Mouse (Mus musculus): ENCODE data around the gene Plin3. TPM values are rescaled to one million over a fixed set of nuclear protein-coding genes. Genes with fewer than 3 reads are reported as not detected.

Gene Plin3
- total and polyA plus RNA-seq, 3 experiments: 6.6 to 13.1 TPM; not detected in 1

DNA sequence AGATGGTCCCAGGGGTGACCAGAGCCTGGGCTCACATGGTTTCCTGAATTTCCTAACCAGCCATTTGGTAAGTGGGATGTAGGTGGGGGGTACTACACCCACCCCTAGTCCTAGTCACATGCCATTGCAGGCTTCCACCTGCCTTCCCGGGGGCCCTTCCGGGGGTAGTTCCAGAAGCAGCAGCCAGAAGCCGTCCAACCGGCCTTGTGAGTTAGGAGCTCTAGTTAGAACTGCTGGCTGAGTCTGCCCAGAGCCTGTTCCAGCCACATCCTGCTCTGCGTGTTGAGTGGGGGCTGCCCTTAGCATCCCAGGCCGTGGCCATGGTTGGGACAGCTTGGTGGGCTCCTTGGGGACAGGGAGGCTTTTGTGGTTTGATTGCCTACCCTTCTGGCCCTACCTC lies 15.4 kb upstream of the Plin3 start:
- H3K4me1 ChIP-seq (ENCODE audit: control insufficient read depth in 1 of 2, insufficient read depth in 2 of 2, low read length in 2 of 2): peaks cover 0 to 9% of the 10 kb centered on the region in 2 experiments; a peak in 1 of 4 replicates

DNA sequence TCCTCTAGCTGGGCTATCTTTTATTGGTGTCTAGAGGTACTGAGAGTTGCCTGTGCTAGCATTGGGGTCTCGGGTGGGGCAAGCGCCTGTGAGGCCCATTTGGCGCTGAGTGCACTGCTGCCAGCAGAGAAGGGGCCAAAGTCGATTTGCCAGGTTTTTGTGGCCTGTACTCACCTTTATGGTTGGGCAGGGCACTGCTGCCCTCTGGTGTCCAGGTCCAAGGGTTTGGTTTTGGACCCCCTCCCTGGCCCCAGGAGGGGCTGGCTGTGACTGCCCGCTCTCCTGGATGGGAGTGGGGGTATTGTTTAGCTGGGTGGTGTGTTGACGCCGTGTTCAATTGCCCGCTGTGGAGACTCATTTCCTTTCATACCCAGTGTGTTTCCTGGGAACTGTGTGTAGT lies 13.2 kb upstream of the Plin3 start:
- no peaks in the 10 kb centered on the region for H3K27me3 ChIP-seq (ENCODE audit: control insufficient read depth in 1 of 2, insufficient read depth in 2 of 2, low read length in 2 of 2)
- peaks cover 0 to 15% of the 10 kb centered on the region in 2 experiments; a peak in 2 of 4 replicates for H3K4me1 ChIP-seq (ENCODE audit: control insufficient read depth in 1 of 2, insufficient read depth in 2 of 2, low read length in 2 of 2)
- TF ChIP-seq CTCF (IDR thresholded peaks at IDR 0.05 in 2 of 3, conservative IDR thresholded peaks at IDR 0.05 in 1 of 3; ENCODE audit: control insufficient read depth in 1 of 3, insufficient read depth in 1 of 3, low read depth in 2 of 3, low read length in 3 of 3, poor library complexity in 1 of 3, severe bottlenecking in 1 of 3) (peak in 2 of 3 experiments; percentile 21 to 38; a peak in 3 of 6 replicates), POLR2AphosphoS2 (IDR thresholded peaks at IDR 0.05; ENCODE audit: low read length) (no peak)
- peaks cover 2 to 9% of the 10 kb centered on the region in 2 experiments for H3K36me3 ChIP-seq (ENCODE audit: control insufficient read depth in 1 of 2, insufficient read depth in 2 of 2, low read length in 2 of 2)
- H3K4me3 ChIP-seq (ENCODE audit: control insufficient read depth in 1 of 2, insufficient read depth in 1 of 2, low read depth in 2 of 2, low read length in 2 of 2): no peak overlapping the region
- H3K9ac ChIP-seq (ENCODE audit: control insufficient read depth, low read depth, low read length, poor library complexity, severe bottlenecking): 0 out of 2 replicates have a peak overlapping the region, but pooled peaks have one; percentile 5
- no peak overlapping the region for H3K27ac ChIP-seq (ENCODE audit: control insufficient read depth, low read depth, low read length)
- no peaks in the 10 kb centered on the region for H3K9me3 ChIP-seq (replicated peaks; ENCODE audit: insufficient read depth, low read length)
- no peak for DNase-seq (ENCODE audit: low read depth, low spot score)
- peaks cover 39% of the 10 kb centered on the region for H3K79me2 ChIP-seq (ENCODE audit: control insufficient read depth, insufficient read depth, low read length, poor library complexity)

More for the DNA sequence above, 15.4 kb upstream of the Plin3 start:
- TF ChIP-seq MAX (IDR thresholded peaks at IDR 0.05; ENCODE audit: low read length): no peak
- TF ChIP-seq GABPA (IDR thresholded peaks at IDR 0.05; ENCODE audit: low read depth, low read length): no peak
- no peak for TF ChIP-seq POLR2AphosphoS2 (IDR thresholded peaks at IDR 0.05; ENCODE audit: low read length)
- TF ChIP-seq RCOR1 (IDR thresholded peaks at IDR 0.05; ENCODE audit: low read depth, low read length): no peak
- TF ChIP-seq MYC (IDR thresholded peaks at IDR 0.05; ENCODE audit: low read depth, low read length): no peak
- TF ChIP-seq MYB (IDR thresholded peaks at IDR 0.05; ENCODE audit: low read depth, low read length): no peak
- no peak for TF ChIP-seq ZC3H11A (IDR thresholded peaks at IDR 0.05; ENCODE audit: low read depth, low read length)
- TF ChIP-seq USF2 (IDR thresholded peaks at IDR 0.05; ENCODE audit: borderline replicate concordance in 1 of 2, insufficient read depth in 1 of 2, low read depth in 1 of 2, low read length in 2 of 2): no peak
- no peak for TF ChIP-seq EP300 (IDR thresholded peaks at IDR 0.05; ENCODE audit: low read depth in 1 of 2, low read length in 2 of 2)
- no peak for TF ChIP-seq SIN3A (IDR thresholded peaks at IDR 0.05; ENCODE audit: low read length)
- no peak for TF ChIP-seq BHLHE40 (IDR thresholded peaks at IDR 0.05; ENCODE audit: borderline replicate concordance, low read depth, low read length)
- TF ChIP-seq KAT2A (conservative IDR thresholded peaks at IDR 0.05; ENCODE audit: low read depth, low read length): no peak
- no peak for TF ChIP-seq UBTF (IDR thresholded peaks at IDR 0.05; ENCODE audit: borderline replicate concordance, insufficient read depth, low read depth, low read length)
- no peak for TF ChIP-seq SMC3 (IDR thresholded peaks at IDR 0.05; ENCODE audit: low read depth, low read length)
- no peak for TF ChIP-seq RAD21 (IDR thresholded peaks at IDR 0.05; ENCODE audit: low read depth, low read length)
- no peak for TF ChIP-seq ZNF384 (IDR thresholded peaks at IDR 0.05; ENCODE audit: low read depth, low read length)
- TF ChIP-seq TCF12 (IDR thresholded peaks at IDR 0.05; ENCODE audit: low read depth, low read length): no peak
- no peak for TF ChIP-seq CHD1 (IDR thresholded peaks at IDR 0.05; ENCODE audit: low read depth, low read length)
- no peak for TF ChIP-seq CHD2 (IDR thresholded peaks at IDR 0.05; ENCODE audit: low read length)
- DNase-seq (ENCODE audit: low read depth, low spot score): no peak
- Histone ChIP-seq H3K9me3 (replicated peaks; ENCODE audit: insufficient read depth, low read length) (no peaks in the 10 kb centered on the region), H3K9ac (ENCODE audit: control insufficient read depth, low read depth, low read length, poor library complexity, severe bottlenecking) (no peak overlapping the region), H3K27ac (ENCODE audit: control insufficient read depth, low read depth, low read length) (no peak overlapping the region), H3K79me2 (ENCODE audit: control insufficient read depth, insufficient read depth, low read length, poor library complexity) (peaks cover 39% of the 10 kb centered on the region), H3K4me3 (ENCODE audit: control insufficient read depth in 1 of 2, insufficient read depth in 1 of 2, low read depth in 2 of 2, low read length in 2 of 2) (no peak overlapping the region), H3K27me3 (ENCODE audit: control insufficient read depth in 1 of 2, insufficient read depth in 2 of 2, low read length in 2 of 2) (no peaks in the 10 kb centered on the region), H3K36me3 (ENCODE audit: control insufficient read depth in 1 of 2, insufficient read depth in 2 of 2, low read length in 2 of 2) (peaks cover 6 to 9% of the 10 kb centered on the region in 2 experiments)

All from MEL (cell line).